Mouse (Mus musculus) lung, postnatal 0 days (tissue): Measurements from ENCODE around the gene Mphosph9.

Experiments used
- CTCF ChIP-seq: IDR thresholded peaks from 2 replicates; pipeline ENCODE4 v1.5.1; 2016; ENCODE audit warnings: antibody characterized with exemption, mild to moderate bottlenecking
- EP300 ChIP-seq: IDR thresholded peaks from 2 replicates; pipeline ENCODE4 v1.6.1; 2016; ENCODE audit warnings: antibody characterized with exemption, mild to moderate bottlenecking, control low read depth

GRCm38 (mm10) chr5:124290216-124290615 lies 37.6 kb downstream of the Mphosph9 start:
- TF ChIP-seq CTCF, result no peak
- no peak for TF ChIP-seq EP300
